Mouse (Mus musculus): ENCODE measurements around the gene Sfxn5.

Sfxn5 gene

DNA sequence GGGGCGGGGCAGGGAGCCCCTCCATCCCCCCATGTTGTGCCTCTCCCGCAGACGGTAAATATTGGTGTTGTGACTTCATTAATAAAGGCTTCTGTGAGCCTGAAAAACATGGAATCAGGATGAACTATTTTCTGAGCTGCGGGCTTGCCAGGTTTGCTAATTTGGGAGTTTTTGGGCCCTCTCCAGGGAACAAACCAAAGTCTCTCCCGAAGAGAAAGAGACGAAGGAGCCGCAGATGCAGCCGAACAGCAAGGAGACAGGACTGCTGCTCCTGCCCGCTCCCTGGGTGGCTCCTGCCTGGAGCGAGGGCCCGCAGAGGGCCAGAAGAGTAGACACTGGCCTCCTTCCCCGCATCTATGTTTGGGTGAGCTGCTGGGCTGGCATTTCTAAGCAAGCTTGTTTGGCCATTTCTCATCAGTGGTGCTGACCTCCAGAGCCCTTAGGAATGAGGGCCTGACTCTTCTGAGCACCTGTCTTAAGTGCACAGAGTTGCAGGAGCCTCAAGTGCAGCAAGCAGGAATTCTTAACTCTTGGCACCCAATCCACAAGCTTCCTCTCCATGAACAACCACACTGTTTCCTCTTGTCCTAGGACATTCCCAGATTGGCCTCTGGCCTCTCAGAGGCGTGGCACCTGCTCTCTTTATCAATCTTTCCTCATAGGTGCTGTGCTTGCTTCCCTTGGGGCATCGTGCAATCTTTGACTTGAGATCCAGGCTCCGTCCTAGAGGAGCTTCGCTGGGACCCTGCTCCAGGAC, 126.9 kb downstream of the Sfxn5 start:
- no peak for DNase-seq (ENCODE audit: extremely low read depth, insufficient read length, low spot score)

DNA sequence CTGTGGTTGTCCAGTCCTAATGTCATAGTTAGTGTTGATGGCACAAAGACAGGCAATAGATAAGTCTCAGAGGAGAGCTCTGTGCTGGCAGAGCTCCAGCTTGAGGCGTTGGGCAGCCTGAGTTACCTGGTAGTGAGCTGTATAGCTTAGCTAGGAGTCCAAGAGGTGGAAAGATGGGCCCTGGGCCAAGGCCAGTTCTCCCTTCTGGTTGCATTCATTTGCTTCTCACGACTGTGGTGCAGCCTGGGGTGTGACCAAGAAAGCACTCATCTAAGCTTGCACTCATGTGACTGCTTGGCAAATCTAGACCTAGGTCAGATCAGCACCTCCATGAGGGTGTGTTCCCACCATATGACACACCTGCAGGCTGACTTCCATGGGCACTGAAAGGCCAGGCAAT, 135.3 kb downstream of the Sfxn5 start:
- no peak for DNase-seq (ENCODE audit: extremely low read depth, insufficient read length, low spot score)

DNA sequence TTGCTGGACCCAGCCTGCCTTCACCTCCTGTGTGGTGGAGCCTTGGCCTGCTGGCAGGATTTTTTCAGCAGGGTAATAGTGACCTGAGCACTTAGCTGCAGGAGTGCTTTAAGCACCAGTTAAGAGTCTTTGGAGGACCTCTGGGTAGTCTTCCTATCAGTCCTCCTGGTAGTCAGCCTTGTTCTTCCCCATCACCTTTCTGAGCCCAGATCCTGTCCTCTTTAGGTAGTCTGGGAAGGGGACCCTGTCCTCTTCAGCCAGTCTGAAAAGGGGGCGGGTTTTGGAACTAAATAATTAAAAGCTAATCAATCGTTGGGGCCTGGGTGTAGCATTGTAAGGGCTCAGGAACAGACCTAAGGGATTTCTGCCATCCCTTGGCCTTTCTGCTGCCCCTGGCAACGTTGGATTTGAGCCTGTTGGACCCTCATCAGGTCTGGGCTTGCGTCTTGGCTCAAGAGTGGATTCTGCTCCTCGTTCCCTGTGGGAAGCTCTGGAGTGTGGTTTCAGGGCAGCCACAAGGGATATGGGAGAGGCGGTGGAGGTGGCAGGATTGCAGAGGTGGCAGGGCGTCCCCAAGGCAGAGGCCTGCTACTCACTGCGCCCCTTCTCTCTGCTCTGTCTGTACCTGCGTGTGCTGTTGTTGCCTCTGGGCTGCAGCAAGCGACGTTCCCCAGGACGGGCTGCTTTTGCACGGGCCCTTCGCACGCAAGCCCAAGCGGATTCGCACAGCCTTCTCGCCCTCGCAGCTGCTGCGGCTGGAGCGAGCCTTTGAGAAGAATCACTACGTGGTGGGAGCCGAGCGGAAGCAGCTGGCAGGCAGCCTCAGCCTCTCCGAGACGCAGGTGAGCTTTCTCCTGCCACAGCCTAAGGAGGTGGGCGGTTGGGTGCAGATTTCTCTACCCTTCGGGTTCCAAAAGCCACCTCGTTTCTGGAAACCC, 139.6 kb downstream of the Sfxn5 start:
- DNase-seq (ENCODE audit: extremely low read depth, insufficient read length, low spot score): no peak

DNA sequence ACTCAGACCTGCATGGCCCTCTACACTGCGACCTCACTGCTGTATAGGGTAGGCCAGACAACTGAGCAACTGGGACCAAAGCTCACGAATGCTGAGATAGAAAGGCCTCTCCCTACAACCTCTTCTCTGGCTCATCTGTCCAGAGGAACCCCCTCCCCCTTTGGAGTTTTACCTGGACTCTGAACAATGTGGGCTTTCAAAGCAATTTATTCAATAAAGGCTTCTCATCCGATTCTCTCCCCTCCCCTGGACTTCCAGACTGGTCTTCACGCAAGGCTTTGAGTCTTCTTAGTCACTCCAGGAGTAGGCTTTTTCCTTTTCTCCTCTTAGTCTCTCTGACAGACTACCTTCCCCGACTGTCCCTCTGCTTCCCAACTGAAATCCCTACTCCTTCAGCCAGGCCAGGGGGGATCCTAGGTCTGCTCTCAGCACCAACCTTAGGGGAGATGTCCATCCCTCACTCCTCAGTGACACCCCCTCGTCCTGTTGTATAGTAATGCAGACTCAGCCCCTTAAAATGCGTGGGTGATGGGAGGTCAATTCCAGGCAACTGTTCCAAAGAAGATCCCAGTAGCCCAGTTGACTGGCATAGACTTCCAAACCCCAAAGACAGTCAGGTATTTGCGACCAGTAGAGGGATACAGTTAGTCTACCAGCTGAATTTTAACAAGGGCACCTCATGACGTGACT, 141.3 kb downstream of the Sfxn5 start:
- no peak for DNase-seq (ENCODE audit: extremely low read depth, insufficient read length, low spot score)

DNA sequence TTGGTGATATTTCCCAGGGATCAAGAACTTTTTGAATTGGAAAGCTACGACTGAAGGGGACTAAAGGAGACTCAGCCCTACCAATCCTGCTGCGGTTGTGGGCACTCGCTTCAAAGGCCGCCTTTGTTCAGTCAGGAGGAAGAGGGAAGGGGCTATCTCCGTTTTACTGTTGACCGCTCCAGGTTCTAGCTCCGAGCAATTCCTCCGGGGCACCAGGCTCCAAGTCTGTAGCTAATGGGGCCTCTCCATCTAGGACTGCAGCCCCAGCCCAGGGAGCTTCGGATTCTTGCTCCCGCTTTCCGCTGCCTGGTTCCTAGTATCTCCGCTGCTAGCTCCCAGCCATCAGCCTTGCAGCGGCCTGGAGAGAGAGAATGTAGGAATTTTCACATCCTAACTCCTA, 142.6 kb downstream of the Sfxn5 start:
- no peak for DNase-seq (ENCODE audit: extremely low read depth, insufficient read length, low spot score)

DNA sequence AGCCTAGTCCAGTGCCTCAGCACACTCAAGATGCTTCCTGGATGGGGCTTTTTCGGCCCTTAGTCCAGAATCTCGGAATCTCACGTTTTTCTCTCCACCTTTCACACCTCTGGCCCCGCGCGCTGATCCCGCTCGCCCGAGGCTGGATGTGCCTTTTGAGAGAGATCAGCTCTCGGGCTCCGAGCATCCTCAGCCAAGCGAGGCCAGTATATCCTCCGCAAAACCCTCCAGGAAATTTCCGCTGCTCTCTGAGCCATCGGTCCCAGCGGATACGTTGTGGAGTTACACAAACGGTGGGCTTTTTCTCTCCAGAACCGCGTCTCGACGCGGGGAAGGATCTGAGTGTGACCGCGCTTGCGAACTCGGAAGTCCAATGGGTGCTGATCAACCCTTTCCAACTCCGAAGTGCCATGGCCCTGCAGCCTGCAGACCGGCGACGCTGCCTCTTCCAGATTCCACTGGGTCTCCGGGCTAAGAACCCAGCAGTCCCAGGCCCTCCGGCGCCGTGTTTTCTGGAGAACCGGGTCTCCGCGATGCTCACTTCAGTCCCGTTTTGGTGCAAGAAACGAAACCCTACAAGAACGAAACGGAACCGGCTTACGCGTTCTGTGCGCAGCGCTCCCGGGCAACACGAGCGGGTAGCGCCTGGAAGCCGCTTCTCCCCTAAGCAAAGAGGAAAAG, 143.2 kb downstream of the Sfxn5 start:
- DNase-seq (ENCODE audit: extremely low read depth, insufficient read length, low spot score): no peak

DNA sequence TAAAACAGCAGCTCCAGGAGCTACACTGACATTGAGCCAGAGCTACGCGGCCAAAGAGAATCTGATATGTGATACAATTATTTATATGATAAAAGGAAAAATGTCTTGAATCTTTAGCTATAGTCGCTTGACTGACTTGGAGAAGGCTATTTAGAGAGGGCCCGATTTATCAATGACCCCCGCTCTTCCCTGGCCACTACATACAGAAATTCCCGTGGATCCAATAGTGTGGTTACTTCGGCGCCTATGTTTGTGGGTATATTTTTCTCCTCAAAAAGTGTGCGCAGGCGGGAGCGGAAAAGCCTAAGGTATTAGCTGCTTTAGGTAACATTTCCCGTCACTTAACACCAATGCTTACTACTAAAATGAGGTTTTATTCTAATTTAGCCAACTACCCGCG, 143.9 kb downstream of the Sfxn5 start:
- no peak for DNase-seq (ENCODE audit: extremely low read depth, insufficient read length, low spot score)

DNA sequence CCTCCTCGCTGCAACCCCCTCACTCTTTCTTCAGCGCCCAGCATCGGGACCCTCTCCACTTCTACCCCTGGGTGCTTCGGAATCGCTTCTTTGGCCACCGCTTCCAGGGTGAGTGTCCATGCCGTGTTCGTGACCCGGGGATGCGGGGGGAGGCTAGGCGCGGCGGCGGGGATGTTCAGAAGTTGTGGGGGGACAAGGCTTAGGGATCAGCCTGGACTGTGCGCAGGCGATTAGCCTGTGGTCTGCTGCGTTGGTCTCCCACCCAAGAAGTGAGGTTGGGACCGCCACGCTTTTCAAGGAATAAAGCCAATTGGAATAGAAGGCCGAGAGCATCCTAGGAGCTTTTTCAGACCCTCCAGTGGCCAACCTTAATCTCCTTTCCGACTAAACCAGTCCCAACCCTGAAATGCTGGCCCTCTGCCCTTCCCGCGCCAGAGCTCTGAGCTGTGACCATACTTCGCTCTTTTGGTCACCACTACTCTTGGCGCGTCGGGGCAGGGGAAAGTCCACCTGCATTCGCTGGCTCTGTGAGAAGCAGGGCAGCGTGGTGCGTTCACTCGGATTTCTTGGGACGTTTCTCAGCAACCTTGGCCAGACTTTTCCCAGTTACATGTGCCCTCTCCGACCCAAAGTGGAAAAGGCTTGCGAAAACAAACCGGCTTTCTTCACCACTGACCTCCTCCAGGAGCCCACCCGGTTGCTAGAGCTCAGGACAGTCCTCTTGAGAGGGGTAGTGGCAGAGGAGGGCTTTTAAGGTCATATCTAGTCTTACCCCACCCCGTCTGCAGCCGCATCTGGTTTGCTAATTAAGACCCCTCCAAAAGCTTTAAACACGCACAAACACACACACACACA, 144.7 kb downstream of the Sfxn5 start:
- DNase-seq (ENCODE audit: extremely low read depth, insufficient read length, low spot score): no peak

DNA sequence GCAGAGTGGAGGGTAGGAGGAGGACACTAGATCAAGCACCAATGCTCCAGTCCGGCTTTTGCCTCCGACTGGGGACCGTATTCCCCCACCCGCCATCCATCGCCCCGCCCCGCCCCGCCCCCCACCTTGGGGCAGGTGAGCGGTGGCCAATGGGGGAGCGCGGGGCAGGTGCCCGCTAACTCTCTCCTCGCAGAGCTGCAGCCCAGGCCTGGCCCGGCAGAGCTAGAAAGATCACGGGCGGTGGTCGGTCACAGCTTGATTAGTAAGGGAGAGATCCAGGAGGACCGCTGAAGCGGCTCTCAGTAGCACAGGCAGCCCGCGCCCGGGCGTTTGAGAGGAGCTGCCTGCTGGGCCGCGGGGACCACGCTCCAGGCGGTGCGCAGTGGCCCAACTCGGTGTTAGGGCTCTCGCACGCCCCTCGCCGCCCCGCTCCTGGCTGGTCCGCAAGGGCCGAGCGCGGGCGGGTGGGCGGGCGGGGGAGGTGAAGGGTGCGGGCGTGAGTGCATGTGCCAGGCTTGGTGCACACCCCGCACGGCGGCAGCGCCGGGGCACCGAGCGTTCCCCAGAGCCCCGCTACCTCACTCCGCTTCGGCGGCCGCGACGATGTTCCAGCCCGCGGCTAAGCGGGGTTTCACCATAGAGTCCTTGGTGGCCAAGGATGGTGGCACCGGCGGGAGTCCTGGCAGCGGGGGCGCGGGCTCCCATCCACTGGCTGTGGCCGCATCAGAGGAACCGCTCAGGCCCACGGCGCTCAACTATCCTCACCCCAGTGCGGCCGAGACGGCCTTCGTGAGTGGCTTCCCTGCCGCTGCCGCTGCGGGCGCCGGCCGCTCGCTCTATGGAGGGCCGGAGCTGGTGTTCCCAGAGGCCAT, 145.6 kb downstream of the Sfxn5 start, which contains the start of gene Emx1:
Emx1 (plus strand) TSS at position 99 of the 872 bp plus-strand sequence.
- no peak for DNase-seq (ENCODE audit: extremely low read depth, insufficient read length, low spot score)

DNA sequence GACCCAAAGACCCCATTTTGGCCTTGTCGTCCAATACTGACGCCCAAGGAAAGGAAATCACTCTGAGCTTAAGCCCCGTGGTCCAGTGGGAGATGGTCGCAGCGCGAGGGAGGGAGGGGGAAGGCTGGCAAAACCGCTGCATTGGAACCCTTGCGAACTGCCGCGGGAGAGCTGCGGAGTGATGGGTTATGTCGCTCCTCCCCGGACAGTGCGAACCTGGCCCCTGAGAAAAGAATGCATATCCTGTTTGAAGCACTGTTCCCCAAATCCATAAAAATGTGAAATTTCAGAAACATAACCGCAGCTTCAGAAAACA, 146.5 kb downstream of the Sfxn5 start:
- no peak for DNase-seq (ENCODE audit: extremely low read depth, insufficient read length, low spot score)

DNA sequence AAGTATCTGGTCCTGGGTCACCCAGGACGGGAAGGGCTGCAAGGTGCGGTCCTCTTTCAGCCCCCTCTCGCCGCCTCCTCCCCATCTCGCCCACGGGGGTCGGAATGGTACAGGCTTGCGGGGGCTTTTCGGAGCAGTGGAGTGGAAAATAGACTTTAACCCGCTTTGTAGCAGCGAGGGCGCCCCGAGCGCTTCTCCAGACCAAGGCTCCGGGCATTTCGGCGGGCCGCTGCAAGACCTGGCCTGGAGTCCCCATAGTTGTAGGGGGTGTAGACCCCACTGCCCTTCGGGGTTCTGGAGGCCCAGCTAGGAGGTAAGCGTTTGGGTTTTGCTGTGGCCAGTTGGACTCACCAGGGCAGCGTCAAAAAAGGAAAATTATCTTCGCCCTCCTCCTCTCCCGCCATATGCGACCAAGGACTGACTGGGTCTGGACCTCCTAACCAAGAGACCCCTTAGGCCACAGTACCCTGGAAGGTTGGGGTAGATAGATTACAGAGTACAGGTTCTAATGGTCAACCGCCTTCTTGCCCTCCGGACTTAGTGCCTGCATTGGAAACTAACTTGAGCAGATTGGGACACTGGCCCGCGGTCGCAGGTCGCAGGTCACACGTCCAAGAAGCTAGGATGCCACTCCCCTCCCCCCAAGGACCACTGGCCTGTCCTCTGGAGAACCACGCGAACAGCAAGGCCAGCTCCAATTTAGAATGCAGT, 147.0 kb downstream of the Sfxn5 start:
- no peak for DNase-seq (ENCODE audit: extremely low read depth, insufficient read length, low spot score)

DNA sequence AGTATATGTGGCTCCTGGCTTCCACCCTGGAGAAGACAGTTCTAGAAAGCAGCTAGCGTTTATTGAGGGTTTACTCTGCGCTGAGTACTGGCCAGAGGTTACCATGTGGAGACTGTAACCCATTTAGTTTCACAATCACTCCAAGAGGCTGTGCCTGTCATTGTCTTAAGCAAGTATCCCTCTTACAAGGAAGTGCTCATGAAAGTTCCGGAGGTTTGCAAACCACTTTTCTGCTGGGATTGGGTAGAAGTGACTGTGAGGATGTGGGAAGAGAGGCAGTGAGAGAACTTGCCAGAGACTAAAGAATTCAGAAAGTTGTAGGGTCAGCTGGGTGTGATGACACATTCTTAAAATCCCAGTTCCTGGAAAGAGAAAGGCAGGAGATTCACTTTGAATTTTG, 149.3 kb downstream of the Sfxn5 start:
- DNase-seq (ENCODE audit: extremely low read depth, insufficient read length, low spot score): no peak

DNA sequence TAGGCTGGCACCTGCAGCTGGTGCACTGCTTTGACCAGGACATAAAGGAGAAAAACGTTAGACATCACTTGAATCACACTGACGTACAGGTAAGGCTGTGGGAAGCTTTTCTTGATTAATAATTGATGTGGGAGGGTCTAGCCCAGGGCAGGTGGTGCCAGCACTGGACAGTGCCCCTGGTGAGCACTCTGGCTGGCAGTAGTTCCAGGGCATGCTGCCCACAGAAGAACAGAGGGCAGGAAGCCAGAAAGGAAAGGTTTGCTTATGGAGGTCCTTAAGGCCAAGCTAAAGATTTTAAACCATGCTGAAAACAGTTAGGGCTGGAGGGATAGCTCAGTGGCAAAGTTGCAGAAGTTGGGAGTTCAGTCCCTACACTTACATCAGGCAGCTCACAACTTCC, 153.2 kb downstream of the Sfxn5 start:
- DNase-seq (ENCODE audit: extremely low read depth, insufficient read length, low spot score): no peak

DNA sequence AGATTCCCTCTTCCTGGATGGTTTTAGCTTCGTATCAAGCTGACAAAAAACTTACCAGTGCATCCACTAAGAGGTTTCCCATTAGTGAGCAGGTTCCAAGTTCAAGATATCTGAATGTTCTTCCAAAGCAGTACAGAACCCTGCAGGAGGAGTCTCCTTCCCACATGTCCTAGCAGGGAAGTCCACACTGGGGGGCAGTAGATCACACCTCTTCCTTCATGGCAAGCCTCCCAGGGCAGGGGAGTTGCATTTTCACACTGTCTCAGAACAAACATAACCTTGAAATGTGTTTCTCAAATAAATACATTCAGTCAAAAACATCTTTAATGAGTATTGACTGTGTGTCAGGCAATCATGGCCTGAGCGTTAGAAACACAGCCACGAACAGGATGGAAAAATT, 153.7 kb downstream of the Sfxn5 start:
- DNase-seq (ENCODE audit: extremely low read depth, insufficient read length, low spot score): no peak

DNA sequence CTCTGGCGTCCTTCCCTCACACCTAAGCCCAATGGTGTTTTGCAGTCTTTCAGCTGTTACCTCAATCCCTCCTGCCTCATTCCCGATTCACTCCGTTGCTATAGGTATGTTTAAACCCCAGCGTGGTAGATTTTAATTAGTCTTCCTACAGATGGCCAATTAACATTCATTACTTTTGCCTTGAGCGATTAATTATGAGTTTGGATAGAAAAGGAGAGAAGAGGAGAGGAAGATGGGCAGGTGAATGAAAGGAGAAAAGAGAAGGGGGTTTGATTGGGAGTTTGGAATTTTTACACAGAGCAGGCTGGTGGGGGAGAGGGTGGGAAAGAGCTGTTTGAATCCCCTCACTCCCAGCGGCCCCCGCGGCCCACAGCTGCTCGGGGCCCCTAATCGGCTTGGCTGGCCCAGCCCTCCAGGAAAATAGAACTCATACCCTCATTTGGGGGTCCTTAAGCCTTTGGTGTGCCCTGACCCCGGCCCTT, 167.7 kb downstream of the Sfxn5 start:
- no peak for DNase-seq (ENCODE audit: extremely low read depth, insufficient read length, low spot score)

Data from 3134 (cell line).